Mouse (Mus musculus): ENCODE measurements around the gene Fam160b1.

- TF ChIP-seq CTCF (IDR thresholded peaks at IDR 0.05; ENCODE audit: low read depth) (no peak), EP300 (IDR thresholded peaks at IDR 0.05; ENCODE audit: low read depth) (no peak)
Observed at GRCm38 (mm10) chr19:57364942-57365673, 4.6 kb downstream of the Fam160b1 start.
